Mouse (Mus musculus): ENCODE measurements around the gene Chaf1a. TPM values are rescaled to one million over a fixed set of nuclear protein-coding genes. Genes with fewer than 3 reads are reported as not detected.
A peak's percentile ranks its signal among the peaks of the same experiment; 100 is the strongest.

Gene Chaf1a
- total and polyA plus RNA-seq, 3 experiments = 49.5 to 116 TPM; not detected in 1

- 0 out of 2 replicates have a peak, but pooled peaks have one; percentile 44 for TF ChIP-seq MYB (IDR thresholded peaks at IDR 0.05; ENCODE audit: low read depth, low read length)
- TF ChIP-seq E2F4 (IDR thresholded peaks at IDR 0.05; ENCODE audit: borderline replicate concordance, low read depth, low read length) = 0 out of 2 replicates have a peak, but pooled peaks have one; percentile 75
- TF ChIP-seq MYC (IDR thresholded peaks at IDR 0.05; ENCODE audit: low read depth, low read length) = peak; percentile 97
- TF ChIP-seq TAL1 (IDR thresholded peaks at IDR 0.05; ENCODE audit: low read length) = no peak
Observed at GRCm38 (mm10) chr17:56036176-56036900, 3.9 kb upstream of the Chaf1a start, which contains the start of gene Sh3gl1 (continued).

GRCm38 (mm10) chr17:56036901-56037287 is 3.3 kb upstream of the Chaf1a start:
- H3K27ac ChIP-seq (ENCODE audit: control insufficient read depth, low read depth, low read length) = peak overlapping the region; percentile 48
- peak overlapping the region; percentile 85 for H3K9ac ChIP-seq (ENCODE audit: control insufficient read depth, low read depth, low read length, poor library complexity, severe bottlenecking)
- peaks cover 60% of the 10 kb centered on the region for H3K79me2 ChIP-seq (ENCODE audit: control insufficient read depth, insufficient read depth, low read length, poor library complexity)
- no peaks in the 10 kb centered on the region for H3K27me3 ChIP-seq (ENCODE audit: control insufficient read depth in 1 of 2, insufficient read depth in 2 of 2, low read length in 2 of 2)
- peaks cover 0 to 45% of the 10 kb centered on the region in 2 experiments; a peak in 2 of 4 replicates for H3K36me3 ChIP-seq (ENCODE audit: control insufficient read depth in 1 of 2, insufficient read depth in 2 of 2, low read length in 2 of 2)
- no peak for DNase-seq (ENCODE audit: low read depth, low spot score)
- peaks cover 11 to 35% of the 10 kb centered on the region in 2 experiments for H3K4me1 ChIP-seq (ENCODE audit: control insufficient read depth in 1 of 2, insufficient read depth in 2 of 2, low read length in 2 of 2)
- no peak for TF ChIP-seq MAZ (IDR thresholded peaks at IDR 0.05; ENCODE audit: low read depth, low read length)
- peak; percentile 1; the same call in 1 of the 2 replicates for TF ChIP-seq RCOR1 (IDR thresholded peaks at IDR 0.05; ENCODE audit: low read depth, low read length)
- H3K4me3 ChIP-seq (ENCODE audit: control insufficient read depth in 1 of 2, insufficient read depth in 1 of 2, low read depth in 2 of 2, low read length in 2 of 2) = peak overlapping the region; percentile 60 to 77
- H3K9me3 ChIP-seq (replicated peaks; ENCODE audit: insufficient read depth, low read length) = no peaks in the 10 kb centered on the region

- peak overlapping the region; percentile 8 to 44 for H3K4me3 ChIP-seq (ENCODE audit: control insufficient read depth in 1 of 2, insufficient read depth in 1 of 2, low read depth in 2 of 2, low read length in 2 of 2)
- peaks cover 4 to 38% of the 10 kb centered on the region in 2 experiments for H3K36me3 ChIP-seq (ENCODE audit: control insufficient read depth in 1 of 2, insufficient read depth in 2 of 2, low read length in 2 of 2)
- peak; percentile 84 for DNase-seq (ENCODE audit: low read depth, low spot score)
- peak overlapping the region; percentile 73 for H3K9ac ChIP-seq (ENCODE audit: control insufficient read depth, low read depth, low read length, poor library complexity, severe bottlenecking)
- H3K4me1 ChIP-seq (ENCODE audit: control insufficient read depth in 1 of 2, insufficient read depth in 2 of 2, low read length in 2 of 2) = peaks cover 6 to 35% of the 10 kb centered on the region in 2 experiments
- TF ChIP-seq MEF2A (IDR thresholded peaks at IDR 0.05; ENCODE audit: extremely low read depth, insufficient replicate concordance, low read depth, low read length, poor library complexity, severe bottlenecking) (no peak), UBTF (IDR thresholded peaks at IDR 0.05; ENCODE audit: borderline replicate concordance, insufficient read depth, low read depth, low read length) (no peak), ETS1 (IDR thresholded peaks at IDR 0.05; ENCODE audit: low read depth, low read length) (0 out of 2 replicates have a peak, but pooled peaks have one; percentile 0), RCOR1 (IDR thresholded peaks at IDR 0.05; ENCODE audit: low read depth, low read length) (no peak; the same call in 1 of the 2 replicates), NELFE (IDR thresholded peaks at IDR 0.05; ENCODE audit: low read depth, low read length) (peak; percentile 29; the same call in 1 of the 2 replicates), MAX (IDR thresholded peaks at IDR 0.05; ENCODE audit: low read length) (peak; percentile 31; the same call in 1 of the 2 replicates), HCFC1 (IDR thresholded peaks at IDR 0.05; ENCODE audit: low read depth, low read length) (no peak), BHLHE40 (IDR thresholded peaks at IDR 0.05; ENCODE audit: borderline replicate concordance, low read depth, low read length) (no peak), KAT2A (conservative IDR thresholded peaks at IDR 0.05; ENCODE audit: low read depth, low read length) (no peak), E2F4 (IDR thresholded peaks at IDR 0.05; ENCODE audit: borderline replicate concordance, low read depth, low read length) (0 out of 2 replicates have a peak, but pooled peaks have one; percentile 9), TCF12 (IDR thresholded peaks at IDR 0.05; ENCODE audit: low read depth, low read length) (no peak), POLR2A (IDR thresholded peaks at IDR 0.05; ENCODE audit: control insufficient read depth in 1 of 2, insufficient read depth in 1 of 2, low read depth in 1 of 2, low read length in 2 of 2, poor library complexity in 1 of 2) (peak in 1 of 2 experiments; percentile 25; a peak in 1 of 4 replicates), JUND (IDR thresholded peaks at IDR 0.05; ENCODE audit: low read depth, low read length) (no peak), SMC3 (IDR thresholded peaks at IDR 0.05; ENCODE audit: low read depth, low read length) (no peak), NRF1 (IDR thresholded peaks at IDR 0.05; ENCODE audit: insufficient read depth, low read depth, low read length, poor library complexity, severe bottlenecking) (no peak), POLR2AphosphoS2 (IDR thresholded peaks at IDR 0.05; ENCODE audit: low read length) (no peak), MXI1 (IDR thresholded peaks at IDR 0.05; ENCODE audit: low read depth, low read length) (peak; percentile 62), ZC3H11A (IDR thresholded peaks at IDR 0.05; ENCODE audit: low read depth, low read length) (no peak), ELF1 (IDR thresholded peaks at IDR 0.05; ENCODE audit: low read depth, low read length) (no peak), SIN3A (IDR thresholded peaks at IDR 0.05; ENCODE audit: low read length) (peak; percentile 55; the same call in 1 of the 2 replicates), USF1 (IDR thresholded peaks at IDR 0.05; ENCODE audit: low read depth, low read length) (no peak; the same call in 1 of the 2 replicates), TBP (IDR thresholded peaks at IDR 0.05; ENCODE audit: low read depth, low read length) (peak; percentile 41; the same call in 1 of the 2 replicates)
- H3K27me3 ChIP-seq (ENCODE audit: control insufficient read depth in 1 of 2, insufficient read depth in 2 of 2, low read length in 2 of 2) = no peaks in the 10 kb centered on the region
- H3K27ac ChIP-seq (ENCODE audit: control insufficient read depth, low read depth, low read length) = peak overlapping the region; percentile 88
- H3K79me2 ChIP-seq (ENCODE audit: control insufficient read depth, insufficient read depth, low read length, poor library complexity) = peaks cover 60% of the 10 kb centered on the region
- no peaks in the 10 kb centered on the region for H3K9me3 ChIP-seq (replicated peaks; ENCODE audit: insufficient read depth, low read length)
Observed at GRCm38 (mm10) chr17:56038583-56039261, 1.5 kb upstream of the Chaf1a start.

Measured in MEL (cell line).